Mouse (Mus musculus): ENCODE measurements around the gene Rec114. TPM values are rescaled to one million over a fixed set of nuclear protein-coding genes. Genes with fewer than 3 reads are reported as not detected.

Gene Rec114
- total and polyA plus RNA-seq, 3 experiments: 111 to 135 TPM; not detected in 1

GRCm38 (mm10) chr9:58722151-58722550, 21.6 kb downstream of the Rec114 start:
- no peak overlapping the region for H3K4me3 ChIP-seq (ENCODE audit: control insufficient read depth in 1 of 2, insufficient read depth in 1 of 2, low read depth in 2 of 2, low read length in 2 of 2)
- peaks cover 5% of the 10 kb centered on the region; the same call in 1 of the 2 replicates for H3K79me2 ChIP-seq (ENCODE audit: control insufficient read depth, insufficient read depth, low read length, poor library complexity)
- H3K36me3 ChIP-seq (ENCODE audit: control insufficient read depth in 1 of 2, insufficient read depth in 2 of 2, low read length in 2 of 2): peaks cover 1 to 39% of the 10 kb centered on the region in 2 experiments; a peak in 3 of 4 replicates
- H3K4me1 ChIP-seq (ENCODE audit: control insufficient read depth in 1 of 2, insufficient read depth in 2 of 2, low read length in 2 of 2): peaks cover 22 to 29% of the 10 kb centered on the region in 2 experiments
- no peak for DNase-seq (ENCODE audit: low read depth, low spot score)
- no peak for TF ChIP-seq GATA1 (IDR thresholded peaks at IDR 0.05; ENCODE audit: low read depth, low read length)
- no peak for TF ChIP-seq CHD2 (IDR thresholded peaks at IDR 0.05; ENCODE audit: low read length)
- no peak for TF ChIP-seq TBP (IDR thresholded peaks at IDR 0.05; ENCODE audit: low read depth, low read length)
- no peak for TF ChIP-seq POLR2AphosphoS5 (IDR thresholded peaks at IDR 0.05; ENCODE audit: borderline replicate concordance, low read depth, low read length)
- TF ChIP-seq RCOR1 (IDR thresholded peaks at IDR 0.05; ENCODE audit: low read depth, low read length): no peak
- TF ChIP-seq UBTF (IDR thresholded peaks at IDR 0.05; ENCODE audit: borderline replicate concordance, insufficient read depth, low read depth, low read length): no peak
- TF ChIP-seq USF2 (IDR thresholded peaks at IDR 0.05; ENCODE audit: borderline replicate concordance in 1 of 2, insufficient read depth in 1 of 2, low read depth in 1 of 2, low read length in 2 of 2): no peak
- TF ChIP-seq MAZ (IDR thresholded peaks at IDR 0.05; ENCODE audit: low read depth, low read length): no peak
- no peak for TF ChIP-seq USF1 (IDR thresholded peaks at IDR 0.05; ENCODE audit: low read depth, low read length)
- no peak for TF ChIP-seq ETS1 (IDR thresholded peaks at IDR 0.05; ENCODE audit: low read depth, low read length)
- no peaks in the 10 kb centered on the region for H3K9me3 ChIP-seq (replicated peaks; ENCODE audit: insufficient read depth, low read length)
- no peak overlapping the region for H3K9ac ChIP-seq (ENCODE audit: control insufficient read depth, low read depth, low read length, poor library complexity, severe bottlenecking)
- H3K27me3 ChIP-seq (ENCODE audit: control insufficient read depth in 1 of 2, insufficient read depth in 2 of 2, low read length in 2 of 2): no peaks in the 10 kb centered on the region
- no peak overlapping the region for H3K27ac ChIP-seq (ENCODE audit: control insufficient read depth, low read depth, low read length)

DNA sequence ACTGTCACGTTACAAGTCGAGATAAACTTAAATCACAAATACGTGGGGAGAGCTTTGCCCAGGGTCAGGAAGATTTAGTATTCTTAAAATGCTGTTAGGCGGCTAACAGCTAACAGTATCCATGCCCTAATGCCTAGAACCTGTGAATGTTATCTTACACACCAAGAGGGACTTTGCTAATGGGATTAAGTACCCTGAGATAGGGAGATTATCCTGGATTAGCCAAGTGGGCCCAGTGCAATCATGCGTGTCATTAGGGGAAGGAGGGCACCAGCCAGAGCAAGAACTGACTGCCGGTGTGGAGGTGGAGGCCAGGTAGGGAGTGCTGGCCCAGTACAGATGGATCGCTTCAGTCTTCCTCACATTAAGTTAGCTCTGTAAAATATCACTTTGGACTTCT, 22.7 kb downstream of the Rec114 start:
- Histone ChIP-seq H3K9me3 (replicated peaks; ENCODE audit: insufficient read depth, low read length) (no peaks in the 10 kb centered on the region), H3K36me3 (ENCODE audit: control insufficient read depth in 1 of 2, insufficient read depth in 2 of 2, low read length in 2 of 2) (peaks cover 1 to 48% of the 10 kb centered on the region in 2 experiments; a peak in 3 of 4 replicates), H3K27me3 (ENCODE audit: control insufficient read depth in 1 of 2, insufficient read depth in 2 of 2, low read length in 2 of 2) (no peaks in the 10 kb centered on the region), H3K4me1 (ENCODE audit: control insufficient read depth in 1 of 2, insufficient read depth in 2 of 2, low read length in 2 of 2) (peaks cover 23 to 35% of the 10 kb centered on the region in 2 experiments), H3K27ac (ENCODE audit: control insufficient read depth, low read depth, low read length) (peak overlapping the region; percentile 40), H3K4me3 (ENCODE audit: control insufficient read depth in 1 of 2, insufficient read depth in 1 of 2, low read depth in 2 of 2, low read length in 2 of 2) (peak overlapping the region in 1 of 2 experiments; percentile 35; a peak in 2 of 4 replicates), H3K9ac (ENCODE audit: control insufficient read depth, low read depth, low read length, poor library complexity, severe bottlenecking) (0 out of 2 replicates have a peak overlapping the region, but pooled peaks have one; percentile 30), H3K79me2 (ENCODE audit: control insufficient read depth, insufficient read depth, low read length, poor library complexity) (peaks cover 11% of the 10 kb centered on the region; the same call in 1 of the 2 replicates)
- no peak for DNase-seq (ENCODE audit: low read depth, low spot score)
- TF ChIP-seq USF2 (IDR thresholded peaks at IDR 0.05; ENCODE audit: borderline replicate concordance in 1 of 2, insufficient read depth in 1 of 2, low read depth in 1 of 2, low read length in 2 of 2): no peak
- peak; percentile 6; the same call in 1 of the 2 replicates for TF ChIP-seq MYB (IDR thresholded peaks at IDR 0.05; ENCODE audit: low read depth, low read length)
- no peak for TF ChIP-seq CTCF (IDR thresholded peaks at IDR 0.05 in 2 of 3, conservative IDR thresholded peaks at IDR 0.05 in 1 of 3; ENCODE audit: control insufficient read depth in 1 of 3, insufficient read depth in 1 of 3, low read depth in 2 of 3, low read length in 3 of 3, poor library complexity in 1 of 3, severe bottlenecking in 1 of 3)
- TF ChIP-seq HCFC1 (IDR thresholded peaks at IDR 0.05; ENCODE audit: low read depth, low read length): no peak
- TF ChIP-seq MXI1 (IDR thresholded peaks at IDR 0.05; ENCODE audit: low read depth, low read length): peak; percentile 59
- TF ChIP-seq ELF1 (IDR thresholded peaks at IDR 0.05; ENCODE audit: low read depth, low read length): no peak
- TF ChIP-seq NRF1 (IDR thresholded peaks at IDR 0.05; ENCODE audit: insufficient read depth, low read depth, low read length, poor library complexity, severe bottlenecking): 0 out of 2 replicates have a peak, but pooled peaks have one; percentile 3
- TF ChIP-seq UBTF (IDR thresholded peaks at IDR 0.05; ENCODE audit: borderline replicate concordance, insufficient read depth, low read depth, low read length): no peak
- peak; percentile 33; the same call in 1 of the 2 replicates for TF ChIP-seq GATA1 (IDR thresholded peaks at IDR 0.05; ENCODE audit: low read depth, low read length)
- no peak for TF ChIP-seq SMC3 (IDR thresholded peaks at IDR 0.05; ENCODE audit: low read depth, low read length)
- TF ChIP-seq ZC3H11A (IDR thresholded peaks at IDR 0.05; ENCODE audit: low read depth, low read length): no peak
- no peak for TF ChIP-seq MEF2A (IDR thresholded peaks at IDR 0.05; ENCODE audit: extremely low read depth, insufficient replicate concordance, low read depth, low read length, poor library complexity, severe bottlenecking)
- TF ChIP-seq ZKSCAN1 (IDR thresholded peaks at IDR 0.05; ENCODE audit: low read depth, low read length): no peak
- TF ChIP-seq GABPA (IDR thresholded peaks at IDR 0.05; ENCODE audit: low read depth, low read length): no peak
- no peak for TF ChIP-seq POLR2A (IDR thresholded peaks at IDR 0.05; ENCODE audit: control insufficient read depth in 1 of 2, insufficient read depth in 1 of 2, low read depth in 1 of 2, low read length in 2 of 2, poor library complexity in 1 of 2)
- TF ChIP-seq NELFE (IDR thresholded peaks at IDR 0.05; ENCODE audit: low read depth, low read length): no peak
- no peak for TF ChIP-seq E2F4 (IDR thresholded peaks at IDR 0.05; ENCODE audit: borderline replicate concordance, low read depth, low read length)
- TF ChIP-seq JUND (IDR thresholded peaks at IDR 0.05; ENCODE audit: low read depth, low read length): no peak
- no peak for TF ChIP-seq MAX (IDR thresholded peaks at IDR 0.05; ENCODE audit: low read length)
- TF ChIP-seq ZMIZ1 (IDR thresholded peaks at IDR 0.05; ENCODE audit: low read depth, low read length): no peak
- TF ChIP-seq EP300 (IDR thresholded peaks at IDR 0.05; ENCODE audit: low read depth in 1 of 2, low read length in 2 of 2): peak in 1 of 2 experiments; percentile 31; a peak in 2 of 4 replicates
- no peak for TF ChIP-seq CHD2 (IDR thresholded peaks at IDR 0.05; ENCODE audit: low read length)
- TF ChIP-seq POLR2AphosphoS2 (IDR thresholded peaks at IDR 0.05; ENCODE audit: low read length): no peak
- 0 out of 2 replicates have a peak, but pooled peaks have one; percentile 17 for TF ChIP-seq TAL1 (IDR thresholded peaks at IDR 0.05; ENCODE audit: low read length)

Data from MEL (cell line).